Mouse (Mus musculus) yolk sac, embryonic 10.5 days (tissue): ENCODE data around the gene Ncor2.

ENCODE experiments used
- DNase-seq: peaks from one replicate; pipeline ENCODE4 v3.0.0-alpha.2; 2017; ENCODE audit warnings: low spot score

Gene Ncor2

GRCm38 (mm10) chr5:125170107-125170842 is 8.7 kb downstream of the Ncor2 start:
- no peak for DNase-seq

GRCm38 (mm10) chr5:125168101-125168500 is 10.9 kb downstream of the Ncor2 start:
- DNase-seq = no peak

- no peak for DNase-seq
Measured at GRCm38 (mm10) chr5:125167524-125167923, 11.5 kb downstream of the Ncor2 start.

- DNase-seq = no peak
Measured at GRCm38 (mm10) chr5:125165993-125166392, 13.0 kb downstream of the Ncor2 start.

GRCm38 (mm10) chr5:125164465-125165167 is 14.4 kb downstream of the Ncor2 start:
- DNase-seq = no peak

GRCm38 (mm10) chr5:125163441-125164050 is 15.5 kb downstream of the Ncor2 start:
- DNase-seq = no peak

GRCm38 (mm10) chr5:125162461-125162860 is 16.6 kb downstream of the Ncor2 start:
- no peak for DNase-seq

GRCm38 (mm10) chr5:125159804-125160405 is 19.1 kb downstream of the Ncor2 start:
- DNase-seq = no peak

GRCm38 (mm10) chr5:125159293-125159692 is 19.7 kb downstream of the Ncor2 start:
- peak; percentile 48 for DNase-seq

- DNase-seq = peak; percentile 33
Measured at GRCm38 (mm10) chr5:125158232-125158961, 20.6 kb downstream of the Ncor2 start.

- peak; percentile 52 for DNase-seq
Measured at GRCm38 (mm10) chr5:125157375-125158033, 21.5 kb downstream of the Ncor2 start.

- DNase-seq = no peak
Measured at GRCm38 (mm10) chr5:125156418-125157205, 22.4 kb downstream of the Ncor2 start.

GRCm38 (mm10) chr5:125155451-125155850 is 23.6 kb downstream of the Ncor2 start:
- no peak for DNase-seq

- no peak for DNase-seq
Measured at GRCm38 (mm10) chr5:125154989-125155388, 24.0 kb downstream of the Ncor2 start.

- DNase-seq = no peak
Measured at GRCm38 (mm10) chr5:125154178-125154577, 24.8 kb downstream of the Ncor2 start.

GRCm38 (mm10) chr5:125153201-125153816 is 25.7 kb downstream of the Ncor2 start:
- DNase-seq = no peak

GRCm38 (mm10) chr5:125151872-125152534 is 27.0 kb downstream of the Ncor2 start:
- DNase-seq = peak; percentile 69

- peak; percentile 38 for DNase-seq
Measured at GRCm38 (mm10) chr5:125150951-125151564, 28.0 kb downstream of the Ncor2 start.

- DNase-seq = no peak
Measured at GRCm38 (mm10) chr5:125149142-125149541, 29.9 kb downstream of the Ncor2 start.
